Mouse (Mus musculus): ENCODE data around the gene Bax. TPM values are rescaled to one million over a fixed set of nuclear protein-coding genes. Genes with fewer than 3 reads are reported as not detected.
"Not testable (repeated sequence)": the region's sequence is repeated elsewhere in the genome, so short reads cannot be mapped to it uniquely, and the experiment has no call there.

The Bax gene
- polyA plus RNA-seq, 1 experiment = 105 TPM

DNA sequence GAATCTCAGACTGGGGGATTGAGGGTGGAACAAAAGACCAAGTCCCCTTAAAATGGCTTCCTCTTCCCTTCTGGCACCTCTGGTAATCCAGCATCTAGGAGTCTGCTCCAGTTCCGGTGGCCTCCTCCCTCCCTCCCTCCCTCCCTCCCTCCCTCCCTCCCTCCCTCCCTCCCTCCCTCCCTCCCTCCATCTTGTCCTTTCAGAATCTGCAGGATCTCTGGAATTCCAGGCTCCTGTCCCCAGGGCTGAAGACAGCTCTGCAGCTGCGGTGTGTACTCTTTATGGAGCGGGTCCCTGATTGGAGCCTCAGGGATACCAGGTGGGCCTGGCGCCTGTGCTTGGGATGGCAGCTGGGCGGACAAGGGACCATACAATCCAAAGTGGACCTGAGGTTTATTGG, 5.4 kb downstream of the Bax start:
- H3K27ac ChIP-seq (ENCODE audit: insufficient read depth, low read depth, low read length) = peak overlapping the region; percentile 98
- H3K4me1 ChIP-seq (ENCODE audit: control insufficient read depth, insufficient read depth, insufficient read length, low read length) = peaks cover 22% of the 10 kb centered on the region
- no peak for TF ChIP-seq CTCF (IDR thresholded peaks at IDR 0.05; ENCODE audit: extremely low read depth, insufficient read length, insufficient replicate concordance, low read depth, low read length)
- 56% methylated on average over 5 of the region's 5 CpGs for WGBS
- no peaks in the 10 kb centered on the region for H3K27me3 ChIP-seq (ENCODE audit: control insufficient read depth, insufficient read depth, low read length)
- H3K36me3 ChIP-seq (ENCODE audit: control insufficient read depth, insufficient read depth, low read length) = peaks cover 33% of the 10 kb centered on the region
- H3K4me3 ChIP-seq (ENCODE audit: low read depth, low read length) = peak overlapping the region; percentile 42

DNA sequence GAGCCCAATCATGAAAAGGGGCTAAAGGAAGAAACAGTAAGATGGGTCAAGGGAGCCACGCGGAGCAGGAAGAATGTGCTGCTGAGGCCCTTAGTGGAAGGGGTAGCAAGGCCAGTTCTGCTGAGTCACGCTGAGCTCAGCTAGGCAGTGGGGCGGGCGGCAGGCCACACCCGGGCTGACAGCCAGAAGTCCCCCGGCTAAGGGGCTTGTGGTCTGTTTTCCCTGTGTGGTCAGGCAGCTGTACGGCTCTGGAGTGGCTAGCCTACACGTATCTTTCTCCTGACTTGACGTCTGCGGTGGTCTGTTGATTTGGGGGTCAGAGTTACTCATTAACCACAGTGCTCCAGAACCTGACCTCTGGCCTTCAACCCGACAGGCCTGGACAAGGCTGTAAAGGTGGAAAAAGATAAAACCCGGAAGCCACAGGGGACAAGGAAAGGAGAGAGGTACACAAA, 5.8 kb downstream of the Bax start:
- H3K27me3 ChIP-seq (ENCODE audit: control insufficient read depth, insufficient read depth, low read length) = no peaks in the 10 kb centered on the region
- peak overlapping the region; percentile 42 for H3K4me3 ChIP-seq (ENCODE audit: low read depth, low read length)
- 5% methylated on average over 13 of the region's 13 CpGs for WGBS
- peak overlapping the region; percentile 98 for H3K27ac ChIP-seq (ENCODE audit: insufficient read depth, low read depth, low read length)
- H3K36me3 ChIP-seq (ENCODE audit: control insufficient read depth, insufficient read depth, low read length) = peaks cover 33% of the 10 kb centered on the region
- TF ChIP-seq CTCF (IDR thresholded peaks at IDR 0.05; ENCODE audit: extremely low read depth, insufficient read length, insufficient replicate concordance, low read depth, low read length) (no peak), POLR2A (IDR thresholded peaks at IDR 0.05; ENCODE audit: low read depth, low read length) (no peak)
- H3K4me1 ChIP-seq (ENCODE audit: control insufficient read depth, insufficient read depth, insufficient read length, low read length) = peaks cover 22% of the 10 kb centered on the region

DNA sequence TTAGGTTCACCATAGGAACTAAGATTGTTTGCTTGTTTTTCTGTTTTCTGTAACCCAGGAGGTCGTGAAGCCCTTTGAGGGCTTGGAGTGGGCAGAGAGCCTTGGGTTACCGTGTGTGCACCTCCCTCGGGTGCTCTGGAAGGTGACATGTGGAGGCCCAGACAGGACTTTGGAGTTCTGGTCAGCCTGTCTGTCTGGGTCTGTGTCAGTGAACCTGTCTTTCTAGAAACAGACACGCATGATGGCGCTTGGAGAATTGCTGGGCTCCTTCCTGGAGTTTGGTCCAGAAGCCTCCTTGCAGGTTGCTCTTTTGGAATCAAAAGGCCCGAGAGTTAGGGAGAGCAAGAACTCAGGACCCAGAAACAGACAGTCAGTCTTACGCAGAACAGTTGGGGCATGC, 6.3 kb downstream of the Bax start:
- H3K36me3 ChIP-seq (ENCODE audit: control insufficient read depth, insufficient read depth, low read length) = peaks cover 33% of the 10 kb centered on the region
- no peaks in the 10 kb centered on the region for H3K27me3 ChIP-seq (ENCODE audit: control insufficient read depth, insufficient read depth, low read length)
- peaks cover 22% of the 10 kb centered on the region for H3K4me1 ChIP-seq (ENCODE audit: control insufficient read depth, insufficient read depth, insufficient read length, low read length)
- H3K4me3 ChIP-seq (ENCODE audit: low read depth, low read length) = peak overlapping the region; percentile 42
- TF ChIP-seq CTCF (IDR thresholded peaks at IDR 0.05; ENCODE audit: extremely low read depth, insufficient read length, insufficient replicate concordance, low read depth, low read length) (no peak), POLR2A (IDR thresholded peaks at IDR 0.05; ENCODE audit: low read depth, low read length) (no peak)
- peak overlapping the region; percentile 98 for H3K27ac ChIP-seq (ENCODE audit: insufficient read depth, low read depth, low read length)
- WGBS = 32% methylated on average over 7 of the region's 7 CpGs

DNA sequence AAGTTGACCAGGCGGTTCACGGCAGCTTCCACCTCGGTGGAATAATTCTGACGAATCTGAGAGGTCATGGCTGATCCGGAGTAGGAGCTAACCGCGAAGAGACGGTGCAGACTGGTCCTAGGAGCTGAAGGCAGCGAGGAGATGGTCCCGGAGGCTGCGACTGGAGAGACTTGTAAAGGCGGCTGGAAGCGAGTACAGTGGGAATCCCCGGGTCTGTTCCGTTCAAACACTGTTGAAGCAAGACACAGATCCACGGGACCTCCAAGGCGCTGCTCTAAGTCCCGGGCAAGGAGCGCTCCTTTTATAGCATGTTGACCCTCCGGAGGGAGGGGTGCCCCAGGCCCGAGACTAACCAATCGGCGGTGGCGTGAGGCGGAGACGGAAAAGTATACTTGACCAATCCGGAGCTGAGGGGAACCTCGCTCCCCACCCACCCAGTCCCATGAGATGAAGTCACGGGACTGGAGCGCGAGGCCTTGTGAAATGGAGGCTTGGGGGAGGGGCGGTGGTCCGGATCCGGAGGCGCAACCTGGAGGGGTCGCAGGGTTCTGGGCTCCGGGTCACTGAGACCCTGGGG, 7.0 kb downstream of the Bax start, which contains the start of gene Ftl1:
Gene Ftl1, minus strand, starts transcription at position 321 of the 577 bp plus-strand sequence.
- peaks cover 22% of the 10 kb centered on the region for H3K4me1 ChIP-seq (ENCODE audit: control insufficient read depth, insufficient read depth, insufficient read length, low read length)
- H3K27ac ChIP-seq (ENCODE audit: insufficient read depth, low read depth, low read length) = peak within 1 kb of the TSS; percentile 98
- H3K36me3 ChIP-seq (ENCODE audit: control insufficient read depth, insufficient read depth, low read length) = peaks cover 27% of the 10 kb centered on the region
- WGBS = under 1% methylated on average over 31 of the region's 37 CpGs
- TF ChIP-seq POLR2A (IDR thresholded peaks at IDR 0.05; ENCODE audit: low read depth, low read length) = peak; percentile 93
- not testable (repeated sequence) for H3K27me3 ChIP-seq (ENCODE audit: control insufficient read depth, insufficient read depth, low read length)
- H3K4me3 ChIP-seq (ENCODE audit: low read depth, low read length) = peak within 1 kb of the TSS; percentile 75

DNA sequence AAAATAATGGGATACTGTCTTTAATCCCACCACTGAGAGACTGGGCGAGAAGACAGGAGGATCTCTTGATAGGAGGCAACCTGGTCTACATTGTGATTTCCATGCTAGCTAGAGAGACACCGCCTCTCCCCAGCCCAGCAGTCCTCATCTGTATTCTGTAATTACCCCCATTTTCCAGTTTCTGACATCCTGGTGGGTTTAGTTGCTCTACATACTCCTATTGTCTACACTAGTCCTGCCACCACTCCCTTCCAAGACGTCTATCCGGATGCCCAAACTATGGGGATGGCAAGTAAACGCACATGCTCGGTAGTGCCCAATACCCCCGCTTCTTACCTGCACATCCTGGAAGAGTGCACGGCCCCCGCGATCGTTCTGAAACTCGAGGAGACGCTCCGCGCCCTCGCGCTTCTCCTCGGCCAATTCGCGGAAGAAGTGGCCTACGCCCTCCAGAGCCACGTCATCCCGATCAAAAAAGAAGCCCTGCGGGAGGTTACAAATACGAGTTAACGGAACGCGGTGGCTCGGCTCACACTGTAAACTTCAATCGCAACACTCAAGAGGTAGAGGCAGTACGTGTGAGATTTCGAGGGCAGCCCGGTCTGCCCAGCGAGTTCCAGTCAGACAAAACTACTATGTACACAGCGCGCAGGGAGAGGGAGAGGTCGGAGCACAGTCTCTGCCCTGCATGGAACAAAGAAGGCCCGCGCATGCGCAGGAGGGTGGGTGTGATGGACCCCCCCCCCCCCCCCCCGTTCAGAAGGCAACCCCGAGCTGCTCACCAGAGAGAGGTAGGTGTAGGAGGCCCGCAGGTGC, 7.7 kb downstream of the Bax start:
- TF ChIP-seq POLR2A (IDR thresholded peaks at IDR 0.05; ENCODE audit: low read depth, low read length) = no peak
- TF ChIP-seq CTCF (IDR thresholded peaks at IDR 0.05; ENCODE audit: extremely low read depth, insufficient read length, insufficient replicate concordance, low read depth, low read length) = no peak
- peak overlapping the region; percentile 75 for H3K4me3 ChIP-seq (ENCODE audit: low read depth, low read length)
- 1% methylated on average over 43 of the region's 43 CpGs for WGBS
- H3K36me3 ChIP-seq (ENCODE audit: control insufficient read depth, insufficient read depth, low read length) = peaks cover 25% of the 10 kb centered on the region
- peaks cover 22% of the 10 kb centered on the region for H3K4me1 ChIP-seq (ENCODE audit: control insufficient read depth, insufficient read depth, insufficient read length, low read length)
- peak overlapping the region; percentile 57 for H3K27ac ChIP-seq (ENCODE audit: insufficient read depth, low read depth, low read length)
- no peaks in the 10 kb centered on the region for H3K27me3 ChIP-seq (ENCODE audit: control insufficient read depth, insufficient read depth, low read length)

DNA sequence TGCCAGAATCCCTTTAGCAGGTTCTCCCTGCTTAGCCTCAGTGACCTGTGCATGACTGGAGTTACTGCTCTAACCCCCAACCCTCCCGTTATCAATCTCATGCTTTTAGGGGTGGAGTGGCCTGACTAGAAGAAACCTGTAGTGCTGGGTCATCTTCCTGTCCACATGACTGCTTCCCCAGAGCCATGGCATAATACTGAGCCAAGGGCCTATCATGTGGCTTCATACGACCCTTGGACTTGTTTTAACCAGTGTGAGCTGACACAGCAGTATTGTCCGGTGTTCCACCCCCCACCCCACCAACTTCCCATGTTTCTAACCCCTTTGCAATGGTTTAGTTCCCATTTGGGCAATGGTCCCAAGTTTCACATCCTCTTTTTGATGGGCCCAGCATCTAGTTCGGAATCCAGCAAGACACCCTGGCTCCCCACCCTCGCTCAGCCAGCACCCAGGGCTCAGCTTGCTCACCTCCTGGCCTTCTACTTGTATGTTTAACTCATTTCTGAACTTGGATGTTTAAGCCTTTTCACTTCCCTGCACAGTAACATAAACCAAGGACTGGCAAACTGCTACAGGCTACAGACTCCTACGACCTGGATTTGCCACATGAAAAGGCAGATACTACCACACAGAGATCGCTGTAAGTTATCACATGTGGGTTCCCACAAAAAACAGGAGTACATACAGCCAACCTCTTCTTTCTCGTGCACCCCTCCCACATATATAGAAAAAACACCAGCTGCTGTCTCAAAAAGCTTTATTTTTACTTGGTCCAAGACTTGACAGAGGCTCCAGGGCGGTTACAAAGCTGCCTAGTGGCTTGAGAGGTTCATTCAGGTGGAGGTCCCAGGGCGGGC, 9.3 kb downstream of the Bax start:
- H3K27me3 ChIP-seq (ENCODE audit: control insufficient read depth, insufficient read depth, low read length) = no peaks in the 10 kb centered on the region
- peaks cover 22% of the 10 kb centered on the region for H3K4me1 ChIP-seq (ENCODE audit: control insufficient read depth, insufficient read depth, insufficient read length, low read length)
- H3K4me3 ChIP-seq (ENCODE audit: low read depth, low read length) = peak overlapping the region; percentile 75
- H3K36me3 ChIP-seq (ENCODE audit: control insufficient read depth, insufficient read depth, low read length) = peaks cover 21% of the 10 kb centered on the region
- 46% methylated on average over 10 of the region's 10 CpGs for WGBS
- TF ChIP-seq POLR2A (IDR thresholded peaks at IDR 0.05; ENCODE audit: low read depth, low read length) = no peak
- no peak for TF ChIP-seq CTCF (IDR thresholded peaks at IDR 0.05; ENCODE audit: extremely low read depth, insufficient read length, insufficient replicate concordance, low read depth, low read length)
- 0 out of 2 replicates have a peak overlapping the region, but pooled peaks have one; percentile 14 for H3K27ac ChIP-seq (ENCODE audit: insufficient read depth, low read depth, low read length)
